Mouse (Mus musculus) bone marrow macrophage, adult 2 months (primary cell): ENCODE data around the gene Irf2bp1. TPM values are rescaled to one million over a fixed set of nuclear protein-coding genes. Genes with fewer than 3 reads are reported as not detected.

Source experiments
- H3K27ac ChIP-seq: 2 replicates; pipeline ENCODE4 v1.5.1; 2012; ENCODE audit warnings: low read depth, low read length; ENCODE audit not compliant: insufficient read depth
- H3K4me1 ChIP-seq: 2 replicates; pipeline ENCODE4 v1.6.1; 2012; ENCODE audit warnings: low read length; ENCODE audit not compliant: control insufficient read depth, insufficient read depth
- H3K4me3 ChIP-seq: 2 replicates; pipeline ENCODE4 v1.5.1; 2012; ENCODE audit warnings: mild to moderate bottlenecking, low read length, moderate library complexity; ENCODE audit not compliant: insufficient read depth
- CTCF ChIP-seq: IDR thresholded peaks from 2 replicates; pipeline ENCODE4 v1.5.1; 2012; ENCODE audit warnings: low read depth, mild to moderate bottlenecking, low read length, moderate library complexity
- POLR2A ChIP-seq: IDR thresholded peaks from 2 replicates; pipeline ENCODE4 v1.6.1; 2012; ENCODE audit warnings: mild to moderate bottlenecking, low read depth, low read length, borderline replicate concordance
- polyA plus RNA-seq: library from polyadenylated mRNA; stranded (reverse); fragments of >200 nt; gene quantifications from 2 replicates; pipeline ENCODE4 v1.2.4, GENCODE M21; 2012; ENCODE audit not compliant: missing spikeins, insufficient read depth, insufficient read length

The Irf2bp1 gene
- polyA plus RNA-seq, 1 experiment: 17.5 TPM

GRCm38 (mm10) chr7:18970956-18971355, 32.9 kb upstream of the Irf2bp1 start:
- no peak overlapping the region for H3K27ac ChIP-seq
- no peaks in the 10 kb centered on the region for H3K4me1 ChIP-seq
- H3K4me3 ChIP-seq: no peak overlapping the region
- TF ChIP-seq CTCF: no peak
- no peak for TF ChIP-seq POLR2A

GRCm38 (mm10) chr7:18978381-18978780, 25.5 kb upstream of the Irf2bp1 start:
- Histone ChIP-seq H3K27ac (no peak overlapping the region), H3K4me3 (no peak overlapping the region), H3K4me1 (no peaks in the 10 kb centered on the region)
- TF ChIP-seq POLR2A (no peak), CTCF (no peak)

GRCm38 (mm10) chr7:18986503-18986902, 17.3 kb upstream of the Irf2bp1 start:
- Histone ChIP-seq H3K4me3 (no peak overlapping the region), H3K4me1 (peaks cover 7% of the 10 kb centered on the region; the same call in 1 of the 2 replicates), H3K27ac (no peak overlapping the region)
- TF ChIP-seq POLR2A (no peak), CTCF (no peak)

- H3K27ac ChIP-seq: no peak within 1 kb of the TSS
- no peak within 1 kb of the TSS for H3K4me3 ChIP-seq
- peaks cover 7% of the 10 kb centered on the region; the same call in 1 of the 2 replicates for H3K4me1 ChIP-seq
- TF ChIP-seq POLR2A (no peak), CTCF (no peak)
Observed at GRCm38 (mm10) chr7:18987100-18987499, 16.7 kb upstream of the Irf2bp1 start, which contains the start of gene Nanos2. Gene Nanos2 (plus strand): TSS chr7:18987400.

- no peak for TF ChIP-seq CTCF
- TF ChIP-seq POLR2A: no peak
- peaks cover 7% of the 10 kb centered on the region; the same call in 1 of the 2 replicates for H3K4me1 ChIP-seq
Observed at GRCm38 (mm10) chr7:18987747-18988146, 16.1 kb upstream of the Irf2bp1 start.

GRCm38 (mm10) chr7:18988780-18989179, 15.1 kb upstream of the Irf2bp1 start:
- TF ChIP-seq POLR2A: no peak
- no peak for TF ChIP-seq CTCF
- H3K4me3 ChIP-seq: no peak overlapping the region
- peaks cover 7% of the 10 kb centered on the region; the same call in 1 of the 2 replicates for H3K4me1 ChIP-seq
- H3K27ac ChIP-seq: no peak overlapping the region

More at GRCm38 (mm10) chr7:18987747-18988146, 16.1 kb upstream of the Irf2bp1 start:
- Histone ChIP-seq H3K27ac (no peak overlapping the region), H3K4me3 (no peak overlapping the region)

- no peak overlapping the region for H3K4me3 ChIP-seq
- TF ChIP-seq POLR2A: no peak
- no peak for TF ChIP-seq CTCF
Observed at GRCm38 (mm10) chr7:18989995-18990394, 13.8 kb upstream of the Irf2bp1 start.

GRCm38 (mm10) chr7:18990601-18991295, 13.1 kb upstream of the Irf2bp1 start, which contains the start of gene Mypop:
Gene Mypop (plus strand): TSS chr7:18991245.
- Histone ChIP-seq H3K4me3 (peak within 1 kb of the TSS; percentile 52), H3K27ac (no peak within 1 kb of the TSS), H3K4me1 (peaks cover 7% of the 10 kb centered on the region; the same call in 1 of the 2 replicates)
- TF ChIP-seq CTCF (no peak), POLR2A (no peak)

More at GRCm38 (mm10) chr7:18989995-18990394, 13.8 kb upstream of the Irf2bp1 start:
- Histone ChIP-seq H3K27ac (no peak overlapping the region), H3K4me1 (peaks cover 7% of the 10 kb centered on the region; the same call in 1 of the 2 replicates)

GRCm38 (mm10) chr7:18991660-18992293, 12.1 kb upstream of the Irf2bp1 start:
- no peak overlapping the region for H3K27ac ChIP-seq
- no peak for TF ChIP-seq POLR2A
- no peak for TF ChIP-seq CTCF
- peaks cover 7% of the 10 kb centered on the region; the same call in 1 of the 2 replicates for H3K4me1 ChIP-seq
- H3K4me3 ChIP-seq: peak overlapping the region; percentile 48

- Histone ChIP-seq H3K4me1 (peaks cover 7% of the 10 kb centered on the region; the same call in 1 of the 2 replicates), H3K27ac (no peak overlapping the region), H3K4me3 (peak overlapping the region; percentile 48)
- TF ChIP-seq POLR2A (no peak), CTCF (no peak)
Observed at GRCm38 (mm10) chr7:18992294-18992675, 11.6 kb upstream of the Irf2bp1 start.
